In the genomic region with DNA sequence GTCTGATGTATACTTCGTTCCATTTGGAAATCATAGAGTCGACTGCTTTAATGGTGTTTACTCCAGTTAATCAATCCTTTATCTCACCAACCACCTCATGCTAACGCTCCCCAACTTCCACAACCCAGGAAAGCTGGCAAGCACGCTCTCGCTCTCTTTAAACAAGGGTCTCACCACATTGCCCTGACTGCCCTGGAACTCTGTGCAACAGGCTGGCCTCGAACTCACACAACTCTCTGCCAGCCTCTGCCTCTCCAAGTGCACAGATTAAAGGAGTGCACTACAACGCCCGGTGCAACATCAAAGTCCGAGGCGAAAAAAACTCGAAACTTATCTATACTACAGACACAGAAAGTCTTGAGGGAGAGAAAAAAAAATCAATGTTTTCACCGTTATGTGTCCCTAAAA, we compare ENCODE assay signal across 8 mouse cellular contexts. TPM values are rescaled to one million over a fixed set of nuclear protein-coding genes. Genes with fewer than 3 reads are reported as not detected.
DNase-seq lines count a peak whose midpoint lies in the region; ATAC-seq and TF ChIP-seq lines count a peak whose summit lies in the region.

No protein-coding gene starts in this region.

- peak overlapping the region; percentile 69 for H3K9ac ChIP-seq in hindbrain, postnatal 0 days (replicated peaks; ENCODE audit: low read length)
- H3K9ac ChIP-seq in midbrain, embryonic 12.5 days (replicated peaks), result peak overlapping the region; percentile 76

- peak overlapping the region; percentile 86 for H3K4me3 ChIP-seq in embryonic fibroblast, embryonic 13.5 days (ENCODE audit: insufficient read depth, low read length)
- H3K4me3 ChIP-seq in hindbrain, postnatal 0 days (ENCODE audit: low read length), result peak overlapping the region; percentile 53
- peak overlapping the region; percentile 68 for H3K4me3 ChIP-seq in midbrain, embryonic 12.5 days

- peaks cover 2% of the 10 kb centered on the region; the same call in 1 of the 2 replicates for H3K4me1 ChIP-seq in embryonic fibroblast, embryonic 13.5 days (ENCODE audit: control insufficient read depth, insufficient read depth, low read length)
- H3K4me1 ChIP-seq in hindbrain, postnatal 0 days (ENCODE audit: insufficient read depth, low read length), result peaks cover 5% of the 10 kb centered on the region
- peaks cover 23% of the 10 kb centered on the region for H3K4me1 ChIP-seq in midbrain, embryonic 12.5 days

- H3K27ac ChIP-seq in embryonic fibroblast, embryonic 13.5 days (ENCODE audit: insufficient read depth, low read length), result peak overlapping the region; percentile 83
- H3K27ac ChIP-seq in hindbrain, postnatal 0 days, result peak overlapping the region; percentile 86
- peak overlapping the region; percentile 97 for H3K27ac ChIP-seq in midbrain, embryonic 12.5 days (replicated peaks)

- no peak for TF ChIP-seq POLR2A in embryonic fibroblast, embryonic 13.5 days (IDR thresholded peaks at IDR 0.05; ENCODE audit: low read depth, low read length)

- peak overlapping the region; percentile 89 for H3K4me2 ChIP-seq in hindbrain, postnatal 0 days (ENCODE audit: low read depth, low read length)
- peak overlapping the region; percentile 80 for H3K4me2 ChIP-seq in midbrain, embryonic 12.5 days (replicated peaks)

- peaks cover 7% of the 10 kb centered on the region; the same call in 1 of the 2 replicates for H3K36me3 ChIP-seq in hindbrain, postnatal 0 days (ENCODE audit: insufficient read depth, low read length)
- peaks cover 9% of the 10 kb centered on the region for H3K36me3 ChIP-seq in midbrain, embryonic 12.5 days

- no peaks in the 10 kb centered on the region for H3K9me3 ChIP-seq in hindbrain, postnatal 0 days (ENCODE audit: low read length)
- H3K9me3 ChIP-seq in midbrain, embryonic 12.5 days, result no peaks in the 10 kb centered on the region

- ATAC-seq in hindbrain, postnatal 0 days, result peak; percentile 48
- ATAC-seq in midbrain, embryonic 12.5 days (ENCODE audit: low FRiP score, low read depth), result peak; percentile 50

- TF ChIP-seq CTCF in embryonic fibroblast, embryonic 13.5 days (IDR thresholded peaks at IDR 0.05; ENCODE audit: borderline replicate concordance, insufficient read depth, low read length), result no peak
- TF ChIP-seq CTCF in hindbrain, postnatal 0 days (IDR thresholded peaks at IDR 0.05; ENCODE audit: low read depth), result no peak

- H3K27me3 ChIP-seq in hindbrain, postnatal 0 days (ENCODE audit: insufficient read depth, low read length), result no peaks in the 10 kb centered on the region
- no peaks in the 10 kb centered on the region for H3K27me3 ChIP-seq in midbrain, embryonic 12.5 days

- 2% methylated on average over 12 of the region's 12 CpGs for WGBS in hindbrain, postnatal 0 days
- 3% methylated on average over 12 of the region's 12 CpGs for WGBS in midbrain, embryonic 12.5 days

- peak; percentile 15 for DNase-seq in right cerebral cortex, adult 18-20 months
- DNase-seq in right cerebral cortex, postnatal 25 days, result no peak
- no peak for DNase-seq in hindbrain, postnatal 0 days (ENCODE audit: low spot score)
- DNase-seq in embryo, embryonic 9.5 days (ENCODE audit: extremely low spot score), result no peak
- no peak for DNase-seq in cerebellum, adult 18-20 months
- no peak for DNase-seq in cerebellum, adult 8-10 months

RNA-seq across cellular contexts. Expression of a gene that starts 0.3 kb away (rescaled TPM):
- 14.0 and 14.1 TPM in 2 replicates for polyA plus RNA-seq in embryonic fibroblast, embryonic 13.5 days (2011; ENCODE audit: insufficient read length, low read depth, missing spikeins)
- not detected in 2 replicates for total RNA-seq in hindbrain, postnatal 0 days (2014; rRNA removed)
- 3.2 and 3.4 TPM in 2 replicates for polyA plus RNA-seq in hindbrain, postnatal 0 days (2015; fragmentation: Nextera tagmentation; extraction: Ambion mirVana)
- 4.9 and 5.9 TPM in 2 replicates for polyA plus RNA-seq in midbrain, embryonic 12.5 days (2016; fragmentation: Nextera tagmentation; extraction: Ambion mirVana)

RNA-seq across cellular contexts. Expression of a gene that starts 0.6 kb away (rescaled TPM):
- 88.3 and 102 TPM in 2 replicates for polyA plus RNA-seq in embryonic fibroblast, embryonic 13.5 days (2011; ENCODE audit: insufficient read length, low read depth, missing spikeins)
- total RNA-seq in hindbrain, postnatal 0 days (2014; rRNA removed), result 11.6 and 15.5 TPM in 2 replicates
- 242 and 247 TPM in 2 replicates for polyA plus RNA-seq in hindbrain, postnatal 0 days (2015; fragmentation: Nextera tagmentation; extraction: Ambion mirVana)
- 333 and 349 TPM in 2 replicates for polyA plus RNA-seq in midbrain, embryonic 12.5 days (2016; fragmentation: Nextera tagmentation; extraction: Ambion mirVana)

RNA-seq across cellular contexts. Expression of a gene that starts 8.8 kb away (rescaled TPM):
- 391 and 422 TPM in 2 replicates for polyA plus RNA-seq in embryonic fibroblast, embryonic 13.5 days (2011; ENCODE audit: insufficient read length, low read depth, missing spikeins)
- 128 and 143 TPM in 2 replicates for total RNA-seq in hindbrain, postnatal 0 days (2014; rRNA removed)
- 219 and 220 TPM in 2 replicates for polyA plus RNA-seq in hindbrain, postnatal 0 days (2015; fragmentation: Nextera tagmentation; extraction: Ambion mirVana)
- 350 and 378 TPM in 2 replicates for polyA plus RNA-seq in midbrain, embryonic 12.5 days (2016; fragmentation: Nextera tagmentation; extraction: Ambion mirVana)

RNA-seq across cellular contexts. Expression of a gene that starts 9.7 kb away (rescaled TPM):
- 11.0 and 12.6 TPM in 2 replicates for polyA plus RNA-seq in embryonic fibroblast, embryonic 13.5 days (2011; ENCODE audit: insufficient read length, low read depth, missing spikeins)
- 16.7 and 20.6 TPM in 2 replicates for total RNA-seq in hindbrain, postnatal 0 days (2014; rRNA removed)
- 8.4 and 9.1 TPM in 2 replicates for polyA plus RNA-seq in hindbrain, postnatal 0 days (2015; fragmentation: Nextera tagmentation; extraction: Ambion mirVana)
- 4.5 and 6.0 TPM in 2 replicates for polyA plus RNA-seq in midbrain, embryonic 12.5 days (2016; fragmentation: Nextera tagmentation; extraction: Ambion mirVana)

RNA-seq across cellular contexts. Expression of a gene that starts 25.8 kb away (rescaled TPM):
- polyA plus RNA-seq in embryonic fibroblast, embryonic 13.5 days (2011; ENCODE audit: insufficient read length, low read depth, missing spikeins), result 3.0 and 4.2 TPM in 2 replicates
- 2.9 and 10.7 TPM in 2 replicates for total RNA-seq in hindbrain, postnatal 0 days (2014; rRNA removed)
- polyA plus RNA-seq in hindbrain, postnatal 0 days (2015; fragmentation: Nextera tagmentation; extraction: Ambion mirVana), result 4.9 and 6.8 TPM in 2 replicates
- 4.6 and 4.7 TPM in 2 replicates for polyA plus RNA-seq in midbrain, embryonic 12.5 days (2016; fragmentation: Nextera tagmentation; extraction: Ambion mirVana)
